Mouse (Mus musculus) liver, adult 2 months (tissue): ENCODE results near the gene Ttll5.

ENCODE experiments used
- CTCF ChIP-seq: fragments of 200-500 bp; IDR thresholded peaks from 2 replicates; pipeline ENCODE4 v1.5.1; 2011; ENCODE audit warnings: low read depth, low read length, control low read depth
- POLR2A ChIP-seq: fragments of 200-500 bp; IDR thresholded peaks from 2 replicates; pipeline ENCODE4 v1.6.1; 2011; ENCODE audit warnings: low read length, control low read depth; ENCODE audit not compliant: insufficient read depth; ENCODE audit errors: extremely low read depth

DNA sequence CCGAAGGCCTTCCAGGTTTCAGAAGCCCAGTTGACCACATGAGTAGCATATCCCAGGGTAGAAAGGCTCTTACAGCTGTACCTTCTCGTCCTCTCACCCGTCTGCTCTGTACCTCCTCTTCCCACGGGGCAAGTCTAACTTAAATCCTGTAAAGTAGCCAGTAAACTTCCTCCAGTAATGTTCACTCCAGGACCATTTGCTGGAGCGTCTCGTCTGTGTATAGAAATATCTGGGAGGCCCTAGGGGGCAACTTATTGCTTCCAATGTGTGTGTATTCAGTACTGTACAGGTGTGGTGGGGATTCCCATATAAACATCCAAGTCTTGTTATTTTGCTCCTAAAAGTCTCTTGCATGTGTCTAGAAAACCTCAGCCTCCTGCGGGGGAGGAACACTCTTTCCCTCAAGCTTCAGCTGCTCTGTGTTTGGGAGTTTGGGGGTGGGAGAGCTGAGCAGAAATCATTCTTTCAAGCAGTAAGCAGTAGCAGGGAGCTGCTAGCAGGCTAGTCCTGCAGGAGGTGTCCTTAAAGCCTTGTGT is 176.7 kb downstream of the Ttll5 start:
- TF ChIP-seq CTCF (no peak), POLR2A (no peak)
